Mouse (Mus musculus) adrenal gland, adult 2 months (tissue): ENCODE data around the gene Apela. TPM values are rescaled to one million over a fixed set of nuclear protein-coding genes. Genes with fewer than 3 reads are reported as not detected.

Experiments used
- DNase-seq: peaks from one replicate; pipeline ENCODE4 v3.0.0; 2021
- long read RNA-seq: library from polyadenylated mRNA; stranded (forward); transcript quantifications from one replicate; pipeline ENCODE4 v2.0.0, GENCODE M21; 2021
- polyA plus RNA-seq: library from polyadenylated mRNA; depleted of rRNA; stranded (reverse); fragments of >200 nt; gene quantifications from 2 replicates; pipeline ENCODE4 v1.2.3, GENCODE M21; 2012; rRNA removed
- total RNA-seq, 2 experiments: library from RNA; stranded (reverse); gene quantifications; 2 replicates each; pipeline ENCODE4 v1.2.3; 2021

The Apela gene
- total RNA-seq (not detected), polyA plus RNA-seq (not detected in 2 replicates)
- long read RNA-seq = 0 reads

GRCm38 (mm10) chr8:65037117-65037533 is at the start of gene Apela:
TSS of gene Apela (minus strand) at chr8:65037336.
- DNase-seq = peak; percentile 33

DNA sequence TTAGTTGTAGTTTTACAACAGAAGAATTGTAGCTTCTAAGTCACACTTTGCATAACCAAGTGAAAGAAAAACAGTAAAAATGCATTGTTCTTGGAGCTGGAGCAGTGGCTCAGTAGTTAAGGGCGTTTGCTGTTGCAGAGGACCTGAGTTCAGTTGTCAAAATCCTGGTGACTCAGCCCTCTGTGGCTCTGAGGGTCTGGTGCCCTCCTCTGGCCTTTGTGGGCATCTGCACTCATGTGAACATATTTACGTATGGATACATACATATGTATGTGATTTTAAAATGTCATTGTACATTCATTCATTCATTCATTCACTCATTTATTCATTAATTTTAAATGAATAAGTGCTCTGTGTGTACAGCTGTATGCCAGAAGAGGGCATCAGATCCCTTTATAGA is 48.5 kb upstream of the Apela start:
- DNase-seq = no peak

GRCm38 (mm10) chr8:65080731-65081130 is 43.6 kb upstream of the Apela start:
- peak; percentile 60 for DNase-seq

- no peak for DNase-seq
Observed at GRCm38 (mm10) chr8:65074733-65075132, 37.6 kb upstream of the Apela start, which contains the start of gene Gm10663. TSS of gene Gm10663 (plus strand) at chr8:65075033.

- DNase-seq = no peak
Observed at GRCm38 (mm10) chr8:65070996-65071395, 33.9 kb upstream of the Apela start.

DNA sequence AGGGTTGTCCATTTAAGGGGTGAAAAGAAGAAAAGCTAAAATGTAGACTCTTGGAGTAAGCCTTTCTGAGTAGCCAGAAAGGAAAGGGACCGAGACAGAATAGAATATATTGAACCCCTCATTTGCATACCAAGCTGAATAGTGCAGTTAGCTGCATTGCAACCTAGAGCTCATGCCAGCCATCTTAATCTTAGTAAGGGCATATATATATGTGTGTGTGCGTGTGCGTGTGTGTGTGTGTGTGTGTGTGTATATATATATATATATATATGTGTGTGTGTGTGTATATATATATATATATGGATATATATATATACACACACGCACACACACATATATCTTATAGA is 31.3 kb upstream of the Apela start:
- DNase-seq = no peak

GRCm38 (mm10) chr8:65067694-65068472 is 30.7 kb upstream of the Apela start:
- no peak for DNase-seq

GRCm38 (mm10) chr8:65067031-65067430 is 29.9 kb upstream of the Apela start:
- DNase-seq = no peak

- DNase-seq = no peak
Observed at GRCm38 (mm10) chr8:65065622-65066021, 28.5 kb upstream of the Apela start.

GRCm38 (mm10) chr8:65064071-65064470 is 26.9 kb upstream of the Apela start:
- DNase-seq = no peak

- DNase-seq = no peak
Observed at GRCm38 (mm10) chr8:65062195-65062594, 25.1 kb upstream of the Apela start.

DNA sequence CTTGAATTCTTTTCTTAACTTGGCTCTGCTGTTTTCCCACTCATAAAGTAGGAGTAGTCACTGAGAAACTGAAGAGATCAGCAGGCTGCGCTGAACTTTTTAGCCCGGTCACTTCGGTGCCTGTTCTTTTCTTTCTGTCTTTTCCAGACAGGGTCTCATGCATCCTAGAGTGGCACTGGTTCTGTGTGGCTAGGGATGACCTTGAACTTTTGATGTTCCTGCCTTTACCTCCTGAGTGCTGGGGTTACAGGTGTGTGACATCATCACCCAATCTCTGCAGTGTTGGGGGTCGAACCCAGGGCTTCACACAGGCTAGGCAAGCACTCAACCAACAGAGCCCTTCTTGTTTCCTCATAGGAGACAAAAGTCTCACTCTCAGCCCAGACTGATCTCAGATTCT is 19.6 kb upstream of the Apela start:
- no peak for DNase-seq

DNA sequence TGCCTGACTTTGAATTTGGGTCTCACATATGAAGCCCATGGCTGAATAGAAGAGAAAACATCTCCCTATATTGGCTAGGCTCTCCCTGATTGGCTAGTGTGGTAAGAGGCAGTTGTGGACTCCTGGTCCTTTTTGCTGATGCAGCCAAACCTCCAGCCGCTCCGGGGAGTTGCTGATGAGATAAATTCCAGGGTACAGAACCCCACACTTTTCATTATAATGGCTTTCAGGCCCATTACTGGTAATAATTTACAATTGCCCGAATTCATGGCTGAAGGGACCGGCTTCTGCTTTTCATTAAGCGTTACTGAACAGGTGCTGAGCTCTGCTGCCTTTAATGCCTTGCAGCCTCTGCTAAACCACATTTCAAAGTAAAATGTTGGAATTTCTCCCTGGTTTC is 16.8 kb upstream of the Apela start:
- DNase-seq = no peak

GRCm38 (mm10) chr8:65053554-65053953 is 16.4 kb upstream of the Apela start:
- no peak for DNase-seq

DNA sequence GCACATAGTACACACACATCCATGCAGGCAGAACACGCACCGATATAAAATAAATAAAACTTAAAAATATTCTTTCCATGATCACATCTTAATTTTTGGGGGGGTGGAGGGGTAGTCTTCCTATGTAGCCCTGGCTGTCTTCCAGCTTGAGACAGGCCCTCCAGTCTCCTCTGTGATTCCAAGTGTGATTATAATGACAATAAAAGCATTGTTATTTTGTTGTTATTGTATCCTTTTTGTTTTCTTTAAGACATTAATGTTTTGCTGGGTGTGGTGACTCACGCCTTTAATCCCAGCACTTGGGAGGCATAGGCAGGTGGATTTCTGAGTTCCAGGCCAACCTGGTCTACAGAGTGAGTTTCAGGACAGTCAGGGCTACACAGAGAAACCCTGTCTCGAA is 10.7 kb upstream of the Apela start:
- DNase-seq = no peak

DNA sequence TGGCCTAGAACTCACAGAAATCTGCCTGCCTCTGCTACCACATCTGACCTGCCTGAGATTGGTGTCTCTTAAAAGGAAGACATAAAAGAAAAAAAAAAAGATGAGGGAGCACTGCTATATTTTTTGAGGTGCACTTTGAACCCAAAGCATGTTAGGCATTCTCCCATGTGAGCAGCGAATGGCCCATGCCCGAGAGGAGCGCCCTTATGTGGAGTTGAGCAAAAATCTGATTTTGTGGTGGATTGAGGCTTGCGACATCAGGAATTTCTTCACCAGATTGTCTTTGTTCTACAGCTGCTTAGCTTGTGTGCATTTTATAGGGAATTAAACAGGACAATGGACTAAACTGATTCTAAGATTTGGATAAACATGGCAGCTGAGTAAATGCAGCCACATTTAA is 10.1 kb upstream of the Apela start:
- DNase-seq = no peak

GRCm38 (mm10) chr8:65046565-65046964 is 9.4 kb upstream of the Apela start:
- no peak for DNase-seq

- DNase-seq = no peak
Observed at GRCm38 (mm10) chr8:65034136-65034535, 3.0 kb downstream of the Apela start.

DNA sequence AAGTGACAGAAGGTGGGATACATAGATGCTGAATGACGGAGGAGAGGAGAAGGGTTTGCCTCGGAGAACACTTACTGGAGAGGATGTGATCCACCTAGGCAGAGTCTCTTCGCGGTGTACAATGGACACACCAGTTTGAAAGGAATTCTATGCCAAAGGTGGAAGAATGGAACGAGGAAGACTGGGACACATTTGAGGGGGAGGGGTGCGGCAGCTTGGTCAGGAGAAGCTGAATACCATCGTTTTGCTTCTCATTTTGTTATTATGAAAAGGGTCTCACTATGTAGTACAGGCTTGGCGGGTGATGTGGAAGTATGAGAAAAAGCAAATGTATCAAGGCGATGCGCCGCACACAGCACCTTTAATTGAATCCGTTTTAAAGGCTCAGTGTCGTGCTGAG is 4.1 kb downstream of the Apela start:
- no peak for DNase-seq

- DNase-seq = no peak
Observed at GRCm38 (mm10) chr8:65032107-65032506, 5.0 kb downstream of the Apela start.

- DNase-seq = no peak
Observed at GRCm38 (mm10) chr8:65030735-65031485, 6.2 kb downstream of the Apela start.

DNA sequence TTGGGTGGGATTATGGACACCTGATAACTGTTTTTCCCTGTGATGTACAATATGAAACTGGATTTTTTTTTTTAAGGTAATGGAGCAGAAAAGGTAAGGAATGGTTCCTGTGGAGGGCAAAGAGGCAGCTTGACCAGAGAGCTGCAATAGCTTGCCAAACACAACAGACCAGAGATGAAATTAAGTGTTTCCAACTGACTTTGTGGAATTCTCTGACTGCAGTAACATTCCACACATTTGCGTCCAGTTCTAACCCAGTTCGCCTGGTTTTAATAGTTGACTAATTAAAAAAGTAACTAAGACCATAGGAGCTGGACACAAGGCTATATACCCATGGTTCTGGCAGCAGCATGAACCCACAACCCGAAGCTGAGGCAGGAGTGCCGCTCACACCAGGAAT is 7.4 kb downstream of the Apela start:
- no peak for DNase-seq

- no peak for DNase-seq
Observed at GRCm38 (mm10) chr8:65028959-65029686, 8.0 kb downstream of the Apela start.
